Mouse (Mus musculus): ENCODE results near the gene Gm11111.
"Not testable (repeated sequence)": the region's sequence is repeated elsewhere in the genome, so short reads cannot be mapped to it uniquely, and the experiment has no call there.

- TF ChIP-seq CTCF, EP300 (IDR thresholded peaks at IDR 0.05; ENCODE audit: low read depth): not testable (repeated sequence)
Observed at GRCm38 (mm10) chr5:98576538-98576937, 24.0 kb downstream of the Gm11111 start.
